Mouse (Mus musculus): ENCODE results near the gene Snx29. TPM values are rescaled to one million over a fixed set of nuclear protein-coding genes. Genes with fewer than 3 reads are reported as not detected.
"Not testable (repeated sequence)": the region's sequence is repeated elsewhere in the genome, so short reads cannot be mapped to it uniquely, and the experiment has no call there.

Snx29 gene
- polyA plus RNA-seq, 1 experiment from 2014 or later, result 12.5 TPM

DNA sequence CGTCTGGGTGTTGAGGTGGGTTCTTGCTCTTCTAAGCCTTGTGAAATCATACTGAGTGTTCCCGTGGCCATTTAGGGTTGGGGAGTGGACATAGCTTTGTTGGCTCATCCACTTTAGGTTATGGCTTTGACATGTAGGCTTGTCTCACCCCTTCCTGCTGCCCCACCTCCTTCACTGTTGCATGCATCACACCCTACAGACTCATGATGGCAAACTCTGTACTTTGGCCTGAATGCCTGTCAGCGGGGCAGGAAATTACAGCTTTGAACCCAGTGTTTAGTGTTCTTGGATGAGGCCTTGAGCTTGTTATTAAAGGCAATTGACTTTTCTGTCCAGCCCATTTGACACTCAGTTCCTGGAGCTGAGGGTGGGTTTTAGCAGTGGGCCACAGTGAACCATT is 114.9 kb downstream of the Snx29 start:
- 89% methylated on average over 3 of the region's 3 CpGs for WGBS
- Histone ChIP-seq H3K4me2 (ENCODE audit: low read depth, low read length, severe bottlenecking) (no peak overlapping the region), H3K9ac (ENCODE audit: low read length) (no peak overlapping the region), H3K4me3 (ENCODE audit: low read depth, low read length) (no peak overlapping the region), H3K9me3 (ENCODE audit: control insufficient read depth, low read length) (no peaks in the 10 kb centered on the region), H3K36me3 (ENCODE audit: control insufficient read depth, insufficient read depth, low read length) (no peaks in the 10 kb centered on the region), H3K27ac (ENCODE audit: low read depth, low read length) (no peak overlapping the region), H3K27me3 (ENCODE audit: control insufficient read depth, insufficient read depth, low read length) (no peaks in the 10 kb centered on the region), H3K4me1 (replicated peaks; ENCODE audit: control insufficient read depth, insufficient read depth, low read length) (no peaks in the 10 kb centered on the region)
- ATAC-seq (replicated peaks; ENCODE audit: low FRiP score) (no peak), DNase-seq (ENCODE audit: low spot score) (no peak)

DNA sequence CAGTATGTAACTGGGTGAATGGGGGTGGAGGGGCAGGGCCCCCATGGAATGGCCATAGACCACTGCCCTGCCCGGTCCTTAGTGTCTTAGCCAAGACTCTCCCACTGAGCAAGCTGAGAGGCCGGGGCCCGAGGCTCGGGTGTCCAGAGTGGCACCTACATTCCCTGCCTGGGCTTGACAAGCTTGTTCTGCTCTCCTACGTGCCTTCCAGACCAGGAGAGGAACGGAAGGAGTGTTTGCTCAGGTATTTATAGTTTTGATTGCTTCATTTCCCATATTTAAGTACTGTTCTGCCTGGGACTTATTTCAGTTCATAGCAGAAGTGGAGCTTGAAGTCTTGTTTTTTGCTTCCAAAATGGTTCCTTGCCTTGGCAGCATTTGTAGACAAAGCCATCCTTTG is 116.7 kb downstream of the Snx29 start:
- Histone ChIP-seq H3K9me3 (ENCODE audit: control insufficient read depth, low read length) (no peaks in the 10 kb centered on the region), H3K27ac (ENCODE audit: low read depth, low read length) (no peak overlapping the region), H3K36me3 (ENCODE audit: control insufficient read depth, insufficient read depth, low read length) (no peaks in the 10 kb centered on the region), H3K4me2 (ENCODE audit: low read depth, low read length, severe bottlenecking) (no peak overlapping the region), H3K9ac (ENCODE audit: low read length) (no peak overlapping the region), H3K27me3 (ENCODE audit: control insufficient read depth, insufficient read depth, low read length) (no peaks in the 10 kb centered on the region), H3K4me1 (replicated peaks; ENCODE audit: control insufficient read depth, insufficient read depth, low read length) (no peaks in the 10 kb centered on the region), H3K4me3 (ENCODE audit: low read depth, low read length) (no peak overlapping the region)
- ATAC-seq (replicated peaks; ENCODE audit: low FRiP score), result no peak
- WGBS, result 89% methylated on average over 6 of the region's 6 CpGs
- DNase-seq (ENCODE audit: low spot score), result no peak

DNA sequence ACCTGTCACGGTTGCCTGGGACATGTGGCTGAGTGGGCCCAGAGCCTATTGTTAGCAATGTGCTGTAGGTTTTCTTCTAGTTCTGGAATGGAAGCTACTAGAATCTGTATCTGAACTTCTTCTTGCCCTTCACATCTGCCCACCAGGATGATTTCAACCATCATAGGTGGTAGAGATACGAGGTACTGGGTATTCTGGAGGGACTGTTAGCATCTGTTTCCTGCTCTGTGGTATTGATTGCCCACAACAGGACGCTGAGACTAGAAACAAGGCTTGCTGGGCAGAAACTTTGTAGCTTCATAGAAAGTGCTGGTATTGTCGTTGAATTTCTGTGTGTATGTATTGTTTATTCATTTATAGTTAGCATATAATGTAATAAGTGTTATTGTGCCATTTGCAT is 118.9 kb downstream of the Snx29 start:
- Histone ChIP-seq H3K4me2 (ENCODE audit: low read depth, low read length, severe bottlenecking) (no peak overlapping the region), H3K27ac (ENCODE audit: low read depth, low read length) (no peak overlapping the region), H3K36me3 (ENCODE audit: control insufficient read depth, insufficient read depth, low read length) (no peaks in the 10 kb centered on the region), H3K9ac (ENCODE audit: low read length) (no peak overlapping the region), H3K27me3 (ENCODE audit: control insufficient read depth, insufficient read depth, low read length) (no peaks in the 10 kb centered on the region), H3K9me3 (ENCODE audit: control insufficient read depth, low read length) (no peaks in the 10 kb centered on the region), H3K4me3 (ENCODE audit: low read depth, low read length) (no peak overlapping the region), H3K4me1 (replicated peaks; ENCODE audit: control insufficient read depth, insufficient read depth, low read length) (no peaks in the 10 kb centered on the region)
- WGBS, result 85% methylated on average over 4 of the region's 4 CpGs
- ATAC-seq (replicated peaks; ENCODE audit: low FRiP score), result no peak
- DNase-seq (ENCODE audit: low spot score), result no peak

DNA sequence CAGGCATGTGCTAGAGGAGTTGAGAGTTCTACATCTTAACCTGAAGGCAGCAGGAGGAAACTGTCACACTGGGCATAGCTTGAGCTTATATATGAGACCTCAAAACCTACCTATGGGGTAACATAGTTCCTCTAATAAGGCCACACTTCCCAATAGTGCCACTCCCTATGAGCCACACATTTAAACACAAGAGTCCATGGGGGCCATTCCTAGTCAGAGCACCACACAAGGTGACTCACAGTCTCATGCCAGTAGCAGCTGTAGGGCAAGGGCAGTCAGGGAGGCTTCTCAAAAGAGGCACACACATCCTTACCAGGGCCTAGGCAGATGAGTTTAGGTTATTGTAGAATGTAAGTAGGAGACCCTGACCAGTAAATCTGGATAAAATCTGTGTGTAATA is 119.8 kb downstream of the Snx29 start:
- Histone ChIP-seq H3K36me3 (ENCODE audit: control insufficient read depth, insufficient read depth, low read length) (no peaks in the 10 kb centered on the region), H3K27ac (ENCODE audit: low read depth, low read length) (no peak overlapping the region), H3K4me1 (replicated peaks; ENCODE audit: control insufficient read depth, insufficient read depth, low read length) (no peaks in the 10 kb centered on the region), H3K9me3 (ENCODE audit: control insufficient read depth, low read length) (no peaks in the 10 kb centered on the region), H3K4me2 (ENCODE audit: low read depth, low read length, severe bottlenecking) (no peak overlapping the region), H3K27me3 (ENCODE audit: control insufficient read depth, insufficient read depth, low read length) (no peaks in the 10 kb centered on the region), H3K4me3 (ENCODE audit: low read depth, low read length) (no peak overlapping the region), H3K9ac (ENCODE audit: low read length) (no peak overlapping the region)
- DNase-seq (ENCODE audit: low spot score) (no peak), ATAC-seq (replicated peaks; ENCODE audit: low FRiP score) (no peak)

DNA sequence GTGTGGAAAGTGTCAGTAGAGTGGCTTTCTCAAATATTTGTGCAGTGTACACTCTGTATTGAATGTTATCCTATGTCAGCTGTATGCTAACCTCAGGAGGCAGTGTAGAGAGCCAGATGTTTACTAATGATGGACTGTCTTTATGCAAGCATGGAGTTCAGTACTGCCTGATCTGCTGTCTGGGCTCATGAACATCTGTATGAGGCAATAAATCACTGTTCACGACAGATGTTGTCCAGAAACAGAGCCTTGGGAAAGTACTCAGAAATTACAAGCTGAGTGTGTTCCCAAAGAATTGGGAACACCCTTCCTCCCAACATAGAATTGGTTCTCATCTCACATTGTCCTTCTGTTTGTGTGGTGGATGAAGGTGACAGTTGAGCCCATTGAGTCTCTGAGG is 121.9 kb downstream of the Snx29 start:
- 89% methylated on average over 1 of the region's 1 CpGs for WGBS
- Histone ChIP-seq H3K27ac (ENCODE audit: low read depth, low read length) (no peak overlapping the region), H3K9ac (ENCODE audit: low read length) (no peak overlapping the region), H3K4me2 (ENCODE audit: low read depth, low read length, severe bottlenecking) (no peak overlapping the region), H3K27me3 (ENCODE audit: control insufficient read depth, insufficient read depth, low read length) (no peaks in the 10 kb centered on the region), H3K36me3 (ENCODE audit: control insufficient read depth, insufficient read depth, low read length) (no peaks in the 10 kb centered on the region), H3K4me1 (replicated peaks; ENCODE audit: control insufficient read depth, insufficient read depth, low read length) (no peaks in the 10 kb centered on the region), H3K4me3 (ENCODE audit: low read depth, low read length) (no peak overlapping the region), H3K9me3 (ENCODE audit: control insufficient read depth, low read length) (no peaks in the 10 kb centered on the region)
- DNase-seq (ENCODE audit: low spot score) (no peak), ATAC-seq (replicated peaks; ENCODE audit: low FRiP score) (no peak)

DNA sequence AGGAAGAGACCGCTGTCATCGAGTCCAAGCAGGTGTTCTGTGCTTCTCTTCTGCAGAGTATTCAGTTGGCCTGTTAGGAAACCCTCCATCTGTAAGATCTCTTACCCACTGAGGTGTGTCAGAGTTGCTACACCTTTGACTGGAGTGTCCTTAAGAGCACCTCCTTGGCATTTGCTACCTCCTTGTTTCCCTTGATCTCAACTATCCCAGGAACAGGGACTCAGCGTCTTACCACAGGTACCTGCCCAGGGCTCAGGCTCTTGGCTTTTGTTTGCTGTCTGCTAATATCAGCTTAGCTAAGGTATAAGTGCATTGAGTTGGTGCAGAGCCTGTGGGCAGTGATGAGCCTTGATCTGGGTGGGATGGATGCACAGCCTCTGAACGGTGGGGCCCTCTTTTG is 124.3 kb downstream of the Snx29 start:
- Histone ChIP-seq H3K4me3 (ENCODE audit: low read depth, low read length) (no peak overlapping the region), H3K4me1 (replicated peaks; ENCODE audit: control insufficient read depth, insufficient read depth, low read length) (no peaks in the 10 kb centered on the region), H3K4me2 (ENCODE audit: low read depth, low read length, severe bottlenecking) (no peak overlapping the region), H3K9ac (ENCODE audit: low read length) (no peak overlapping the region), H3K27ac (ENCODE audit: low read depth, low read length) (no peak overlapping the region), H3K36me3 (ENCODE audit: control insufficient read depth, insufficient read depth, low read length) (no peaks in the 10 kb centered on the region), H3K27me3 (ENCODE audit: control insufficient read depth, insufficient read depth, low read length) (no peaks in the 10 kb centered on the region), H3K9me3 (ENCODE audit: control insufficient read depth, low read length) (no peaks in the 10 kb centered on the region)
- ATAC-seq (replicated peaks; ENCODE audit: low FRiP score), result no peak
- WGBS, result 89% methylated on average over 4 of the region's 4 CpGs
- DNase-seq (ENCODE audit: low spot score), result no peak

DNA sequence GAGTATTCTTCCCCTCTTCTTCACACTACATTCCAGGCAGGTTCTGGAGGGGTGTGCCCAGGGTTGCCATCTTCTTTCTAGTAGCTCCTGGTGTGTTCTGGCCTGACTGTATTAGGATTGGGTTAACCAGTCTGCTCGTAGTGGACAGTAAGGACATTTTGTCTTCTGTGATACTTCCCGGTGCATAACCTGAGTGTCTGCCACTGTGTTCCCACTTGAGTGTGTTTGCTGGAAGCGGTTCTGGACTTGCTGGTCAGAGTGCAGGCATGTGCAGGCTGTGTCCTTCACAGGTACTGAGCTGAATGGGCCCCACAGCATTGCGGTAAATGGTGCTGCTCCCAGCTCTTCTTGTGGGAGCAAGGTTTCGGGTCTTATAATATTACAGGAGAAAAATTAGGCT is 125.2 kb downstream of the Snx29 start:
- H3K4me3 ChIP-seq (ENCODE audit: low read depth, low read length), result no peak overlapping the region
- no peaks in the 10 kb centered on the region for H3K27me3 ChIP-seq (ENCODE audit: control insufficient read depth, insufficient read depth, low read length)
- no peaks in the 10 kb centered on the region for H3K9me3 ChIP-seq (ENCODE audit: control insufficient read depth, low read length)
- no peaks in the 10 kb centered on the region for H3K36me3 ChIP-seq (ENCODE audit: control insufficient read depth, insufficient read depth, low read length)
- H3K9ac ChIP-seq (ENCODE audit: low read length), result no peak overlapping the region
- WGBS, result 95% methylated on average over 5 of the region's 5 CpGs
- H3K27ac ChIP-seq (ENCODE audit: low read depth, low read length), result no peak overlapping the region
- no peaks in the 10 kb centered on the region for H3K4me1 ChIP-seq (replicated peaks; ENCODE audit: control insufficient read depth, insufficient read depth, low read length)
- ATAC-seq (replicated peaks; ENCODE audit: low FRiP score) (no peak), DNase-seq (ENCODE audit: low spot score) (no peak)
- no peak overlapping the region for H3K4me2 ChIP-seq (ENCODE audit: low read depth, low read length, severe bottlenecking)

DNA sequence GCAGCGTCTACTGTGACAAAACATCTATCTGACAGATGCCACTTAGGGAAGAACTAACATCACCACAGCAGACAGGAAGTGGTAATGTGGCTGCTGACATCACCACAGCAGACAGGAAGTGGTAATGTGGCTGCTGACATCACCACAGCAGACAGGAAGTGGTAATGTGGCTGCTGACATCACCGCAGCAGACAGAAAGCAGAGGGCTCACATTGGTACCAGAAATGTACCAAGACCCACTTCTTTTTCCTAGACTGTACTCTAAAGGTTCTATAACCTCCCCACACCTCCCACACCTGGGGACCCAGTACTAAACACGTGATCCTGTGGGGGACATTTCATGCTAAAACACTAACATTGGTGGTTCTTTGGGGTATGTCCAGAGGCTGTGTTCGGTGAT is 126.0 kb downstream of the Snx29 start:
- H3K27me3 ChIP-seq (ENCODE audit: control insufficient read depth, insufficient read depth, low read length); H3K9me3 ChIP-seq (ENCODE audit: control insufficient read depth, low read length); H3K4me2 ChIP-seq (ENCODE audit: low read depth, low read length, severe bottlenecking); H3K4me1 ChIP-seq (replicated peaks; ENCODE audit: control insufficient read depth, insufficient read depth, low read length); DNase-seq (ENCODE audit: low spot score); ATAC-seq (replicated peaks; ENCODE audit: low FRiP score); H3K27ac ChIP-seq (ENCODE audit: low read depth, low read length); H3K4me3 ChIP-seq (ENCODE audit: low read depth, low read length); H3K9ac ChIP-seq (ENCODE audit: low read length); H3K36me3 ChIP-seq (ENCODE audit: control insufficient read depth, insufficient read depth, low read length): not testable (repeated sequence)
- WGBS, result 94% methylated on average over 4 of the region's 4 CpGs

DNA sequence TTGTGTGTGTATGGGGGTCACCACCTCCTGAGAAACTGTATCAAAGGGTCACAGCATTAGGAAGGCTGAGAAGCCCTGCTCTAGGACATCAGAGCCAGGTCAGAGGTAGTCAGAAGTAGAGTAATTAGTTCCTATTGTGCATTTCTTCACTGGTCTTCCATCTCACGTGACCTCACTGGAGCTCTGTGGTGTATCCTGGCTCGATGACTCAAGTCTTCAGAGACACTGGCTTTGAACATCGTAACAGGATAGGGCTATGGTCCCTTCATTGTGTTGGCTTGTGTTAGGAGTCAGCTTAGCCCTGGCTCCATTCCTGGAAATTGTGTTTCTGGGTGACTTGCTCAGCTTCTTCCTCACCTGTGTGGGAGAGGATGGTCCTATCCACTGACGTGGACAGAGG is 126.6 kb downstream of the Snx29 start:
- no peaks in the 10 kb centered on the region for H3K27me3 ChIP-seq (ENCODE audit: control insufficient read depth, insufficient read depth, low read length)
- no peak for DNase-seq (ENCODE audit: low spot score)
- no peaks in the 10 kb centered on the region for H3K9me3 ChIP-seq (ENCODE audit: control insufficient read depth, low read length)
- no peak overlapping the region for H3K9ac ChIP-seq (ENCODE audit: low read length)
- no peak overlapping the region for H3K27ac ChIP-seq (ENCODE audit: low read depth, low read length)
- no peak overlapping the region for H3K4me3 ChIP-seq (ENCODE audit: low read depth, low read length)
- 87% methylated on average over 4 of the region's 4 CpGs for WGBS
- ATAC-seq (replicated peaks; ENCODE audit: low FRiP score), result no peak
- H3K4me2 ChIP-seq (ENCODE audit: low read depth, low read length, severe bottlenecking), result no peak overlapping the region
- no peaks in the 10 kb centered on the region for H3K36me3 ChIP-seq (ENCODE audit: control insufficient read depth, insufficient read depth, low read length)
- H3K4me1 ChIP-seq (replicated peaks; ENCODE audit: control insufficient read depth, insufficient read depth, low read length), result no peaks in the 10 kb centered on the region

All from forebrain, embryonic 11.5 days (tissue).